Mouse (Mus musculus) brain, embryonic 14.5 days (tissue): Measurements from ENCODE around the gene Adm2.

ENCODE experiments used
- CTCF ChIP-seq: fragments of 200-500 bp; IDR thresholded peaks from 2 replicates; pipeline ENCODE4 v1.5.1; 2012; ENCODE audit warnings: inconsistent platforms, mild to moderate bottlenecking, moderate library complexity, borderline replicate concordance; ENCODE audit not compliant: insufficient read depth, insufficient read length; ENCODE audit errors: extremely low read depth
- POLR2A ChIP-seq: fragments of 200-500 bp; IDR thresholded peaks from 2 replicates; pipeline ENCODE4 v1.6.1; 2012; ENCODE audit warnings: mild to moderate bottlenecking, inconsistent platforms, borderline replicate concordance; ENCODE audit not compliant: poor library complexity, insufficient read depth, insufficient read length, severe bottlenecking; ENCODE audit errors: extremely low read depth

DNA sequence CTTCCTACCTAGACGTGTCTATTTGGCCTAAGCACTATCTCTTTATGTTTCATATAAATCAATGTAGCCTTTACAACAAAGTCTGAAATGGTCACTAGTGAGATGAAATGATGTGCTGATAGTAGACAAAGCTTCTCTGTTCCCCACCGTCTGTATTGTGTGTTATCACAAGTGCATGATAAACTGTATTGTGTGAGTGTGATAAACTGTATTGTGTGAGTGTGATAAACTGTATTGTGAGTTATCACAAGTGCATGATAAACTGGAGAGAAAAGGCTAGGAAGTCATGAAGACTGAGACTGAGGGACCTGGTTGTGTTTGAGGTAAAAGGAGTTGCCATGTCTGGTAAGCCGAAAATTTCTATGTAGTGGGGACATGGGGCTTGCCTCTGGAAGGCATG lies 36.3 kb downstream of the Adm2 start:
- TF ChIP-seq POLR2A (no peak), CTCF (no peak)
